Mouse (Mus musculus) limb, embryonic 10.5 days (tissue): Measurements from ENCODE around the gene Msantd3. TPM values are rescaled to one million over a fixed set of nuclear protein-coding genes. Genes with fewer than 3 reads are reported as not detected.
A peak's percentile ranks its signal among the peaks of the same experiment; 100 is the strongest.

Experiments used
- DNase-seq: peaks from one replicate; pipeline ENCODE4 v3.0.0-alpha.2; 2017; ENCODE audit warnings: low spot score
- H3K27ac ChIP-seq: fragments of 300-500 bp; sonication (generic); 2 replicates; pipeline ENCODE4 v1.5.1; 2016; ENCODE audit warnings: mild to moderate bottlenecking
- H3K27me3 ChIP-seq: fragments of 300-500 bp; sonication (generic); 2 replicates; pipeline ENCODE4 v1.6.1; 2016; ENCODE audit warnings: low read depth, mild to moderate bottlenecking; ENCODE audit not compliant: poor library complexity, severe bottlenecking
- H3K36me3 ChIP-seq: fragments of 300-500 bp; sonication (generic); 2 replicates; pipeline ENCODE4 v1.6.1; 2016; ENCODE audit warnings: mild to moderate bottlenecking, moderate library complexity
- H3K4me1 ChIP-seq: fragments of 300-500 bp; sonication (generic); 2 replicates; pipeline ENCODE4 v1.6.1; 2016
- H3K4me3 ChIP-seq: fragments of 300-500 bp; sonication (generic); 2 replicates; pipeline ENCODE4 v1.5.1; 2016; ENCODE audit warnings: mild to moderate bottlenecking, moderate library complexity
- H3K9me3 ChIP-seq: fragments of 300-500 bp; sonication (generic); replicated peaks from 2 replicates; pipeline ENCODE4 v1.6.1; 2016; ENCODE audit warnings: mild to moderate bottlenecking
- WGBS: fragments of 180-500 bp; shearing (Covaris S2); methylation state at CpG from one replicate; pipeline ENCODE4 v1.1.7; 2016; 5-methylcytosine and 5-hydroxymethylcytosine counted together
- polyA plus RNA-seq: library from polyadenylated mRNA; unstranded; fragments of >200 nt; fragmentation: Nextera tagmentation; extraction: Ambion mirVana; gene quantifications from 2 replicates; pipeline ENCODE4 v1.2.1, GENCODE M21; 2016

Msantd3 gene
- polyA plus RNA-seq, 1 experiment from 2014 or later = 40.8 TPM

DNA sequence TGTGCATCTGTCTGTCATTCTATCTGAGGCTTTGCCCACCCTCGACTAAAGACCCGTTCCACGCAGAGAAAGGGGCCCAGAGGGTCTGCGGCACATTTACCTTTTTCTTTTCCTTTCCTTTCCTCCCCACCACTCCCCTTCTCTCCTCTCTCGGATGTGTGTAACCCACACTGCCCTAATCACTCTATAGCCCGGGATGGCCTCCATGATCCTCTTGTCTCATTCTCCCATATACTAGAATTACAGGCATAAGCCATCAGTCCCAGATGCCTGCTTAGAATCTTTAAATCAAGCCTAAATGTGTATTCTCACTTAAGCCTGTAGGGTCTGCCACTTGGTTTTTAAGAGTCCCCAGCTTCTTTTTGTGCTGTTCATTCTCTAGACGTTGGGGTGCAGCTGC is 36.6 kb downstream of the Msantd3 start:
- Histone ChIP-seq H3K9me3 (no peaks in the 10 kb centered on the region), H3K36me3 (no peaks in the 10 kb centered on the region), H3K4me1 (peaks cover 4% of the 10 kb centered on the region), H3K4me3 (no peak overlapping the region), H3K27ac (no peak overlapping the region), H3K27me3 (0 out of 2 replicates have a peak, but pooled peaks cover 6% of the 10 kb centered on the region)
- DNase-seq = no peak
- whole genome bisulfite sequencing = 92% methylated on average over 7 of the region's 7 CpGs

GRCm38 (mm10) chr4:48577831-48578230 is 38.1 kb downstream of the Msantd3 start:
- DNase-seq = no peak
- WGBS = 93% methylated on average over 1 of the region's 1 CpGs
- Histone ChIP-seq H3K36me3 (no peaks in the 10 kb centered on the region), H3K27me3 (0 out of 2 replicates have a peak, but pooled peaks cover 6% of the 10 kb centered on the region), H3K9me3 (no peaks in the 10 kb centered on the region), H3K4me3 (no peak overlapping the region), H3K27ac (no peak overlapping the region), H3K4me1 (peaks cover 10% of the 10 kb centered on the region)

GRCm38 (mm10) chr4:48578399-48578798 is 38.7 kb downstream of the Msantd3 start:
- Histone ChIP-seq H3K27me3 (0 out of 2 replicates have a peak, but pooled peaks cover 6% of the 10 kb centered on the region), H3K36me3 (no peaks in the 10 kb centered on the region), H3K9me3 (no peaks in the 10 kb centered on the region), H3K4me1 (peaks cover 10% of the 10 kb centered on the region), H3K27ac (no peak overlapping the region), H3K4me3 (no peak overlapping the region)
- 69% methylated on average over 4 of the region's 4 CpGs for WGBS
- DNase-seq = no peak

GRCm38 (mm10) chr4:48579475-48580110 is 39.9 kb downstream of the Msantd3 start:
- no peaks in the 10 kb centered on the region for H3K36me3 ChIP-seq
- no peak overlapping the region for H3K27ac ChIP-seq
- H3K4me3 ChIP-seq = no peak overlapping the region
- WGBS = 54% methylated on average over 6 of the region's 6 CpGs
- 0 out of 2 replicates have a peak, but pooled peaks cover 6% of the 10 kb centered on the region for H3K27me3 ChIP-seq
- peaks cover 15% of the 10 kb centered on the region for H3K4me1 ChIP-seq
- H3K9me3 ChIP-seq = no peaks in the 10 kb centered on the region
- no peak for DNase-seq

GRCm38 (mm10) chr4:48581201-48581600 is 41.5 kb downstream of the Msantd3 start:
- H3K27ac ChIP-seq = no peak overlapping the region
- H3K4me3 ChIP-seq = no peak overlapping the region
- 0 out of 2 replicates have a peak, but pooled peaks cover 6% of the 10 kb centered on the region for H3K27me3 ChIP-seq
- peaks cover 16% of the 10 kb centered on the region for H3K4me1 ChIP-seq
- 30% methylated on average over 2 of the region's 2 CpGs for WGBS
- H3K9me3 ChIP-seq = no peaks in the 10 kb centered on the region
- no peak for DNase-seq
- H3K36me3 ChIP-seq = no peaks in the 10 kb centered on the region

DNA sequence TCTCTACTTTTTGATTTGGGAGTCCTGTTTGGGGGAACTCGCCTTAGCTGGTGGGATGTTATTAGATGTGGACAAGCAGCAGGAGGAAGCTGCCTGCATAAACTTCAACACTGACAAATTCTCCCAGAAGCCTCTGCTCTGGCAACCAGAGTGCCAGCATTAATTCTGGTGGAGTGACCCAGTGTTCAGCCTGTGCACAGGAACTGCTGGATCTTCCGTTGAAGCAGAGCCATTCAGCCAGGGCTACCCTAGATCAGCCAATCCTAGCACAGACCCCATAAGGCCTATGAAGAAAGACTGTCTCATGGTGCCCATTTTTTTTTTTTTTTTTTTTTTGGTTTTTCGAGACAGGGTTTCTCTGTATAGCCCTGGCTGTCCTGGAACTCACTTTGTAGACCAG is 42.3 kb downstream of the Msantd3 start:
- no peaks in the 10 kb centered on the region for H3K9me3 ChIP-seq
- H3K36me3 ChIP-seq = no peaks in the 10 kb centered on the region; the same call in 1 of the 2 replicates
- H3K27ac ChIP-seq = no peak overlapping the region
- H3K4me1 ChIP-seq = peaks cover 22% of the 10 kb centered on the region
- no peak overlapping the region for H3K4me3 ChIP-seq
- H3K27me3 ChIP-seq = 0 out of 2 replicates have a peak, but pooled peaks cover 6% of the 10 kb centered on the region
- DNase-seq = no peak
- 79% methylated on average over 2 of the region's 3 CpGs for WGBS

GRCm38 (mm10) chr4:48582941-48583340 is 43.2 kb downstream of the Msantd3 start:
- Histone ChIP-seq H3K27me3 (0 out of 2 replicates have a peak, but pooled peaks cover 6% of the 10 kb centered on the region), H3K4me3 (no peak overlapping the region), H3K4me1 (peaks cover 22% of the 10 kb centered on the region), H3K36me3 (peaks cover 7% of the 10 kb centered on the region), H3K27ac (no peak overlapping the region), H3K9me3 (no peaks in the 10 kb centered on the region)
- WGBS = 90% methylated on average over 2 of the region's 2 CpGs
- no peak for DNase-seq

- Histone ChIP-seq H3K4me1 (peaks cover 22% of the 10 kb centered on the region), H3K4me3 (peak within 1 kb of the TSS; percentile 91), H3K27ac (peak within 1 kb of the TSS; percentile 99), H3K27me3 (no peaks in the 10 kb centered on the region), H3K9me3 (no peaks in the 10 kb centered on the region), H3K36me3 (peaks cover 18% of the 10 kb centered on the region)
- DNase-seq = no peak
- WGBS = 1% methylated on average over 58 of the region's 64 CpGs
Observed at GRCm38 (mm10) chr4:48584421-48585240, 44.9 kb downstream of the Msantd3 start, which contains the start of gene Tmeff1. Gene Tmeff1 (plus strand): TSS chr4:48585174.

DNA sequence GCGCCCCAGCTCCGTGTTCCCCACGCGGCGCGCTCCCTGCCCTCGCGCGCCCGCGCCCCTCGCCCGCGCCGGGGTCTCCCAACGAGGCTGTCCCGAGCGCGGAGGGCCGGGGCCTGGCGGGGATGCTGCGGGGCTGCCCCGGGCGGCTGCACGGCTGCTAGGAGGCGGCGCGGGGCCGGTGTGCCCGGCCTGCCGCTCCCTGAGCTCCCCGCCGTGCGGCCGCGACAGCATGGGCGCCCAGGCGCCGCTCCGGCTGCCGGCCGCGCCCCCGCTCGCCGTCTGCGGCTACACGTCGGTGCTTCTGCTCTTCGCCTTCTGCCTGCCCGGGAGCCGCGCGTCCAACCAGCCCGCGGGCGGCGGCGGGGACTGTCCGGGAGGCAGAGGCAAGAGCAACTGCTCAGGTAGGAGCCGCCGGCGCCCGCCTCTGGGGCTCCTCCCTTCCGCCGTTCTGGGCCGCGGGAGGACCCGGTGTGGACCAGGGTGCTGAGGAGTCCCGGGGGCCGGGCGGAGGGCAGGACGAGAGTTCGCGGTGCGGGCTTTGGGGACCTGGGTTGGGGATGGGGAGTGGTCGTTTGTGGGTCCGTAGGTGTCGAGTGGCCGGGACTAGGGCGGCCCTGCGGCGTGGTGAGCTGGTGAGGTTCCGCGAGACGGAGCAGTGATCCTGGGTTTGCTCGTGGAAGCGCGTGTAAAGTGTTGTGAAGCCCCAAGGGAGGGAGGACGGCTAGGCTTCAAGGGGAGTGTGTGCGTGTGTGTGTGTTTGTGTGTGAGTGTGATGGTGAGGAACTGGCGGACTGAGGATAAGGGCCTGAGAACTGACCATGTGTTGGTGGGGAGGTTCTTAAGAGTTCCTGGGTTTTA is 45.7 kb downstream of the Msantd3 start:
- no peaks in the 10 kb centered on the region for H3K9me3 ChIP-seq
- peak; percentile 84 for DNase-seq
- H3K27ac ChIP-seq = peak overlapping the region; percentile 99
- peaks cover 26% of the 10 kb centered on the region for H3K36me3 ChIP-seq
- H3K27me3 ChIP-seq = no peaks in the 10 kb centered on the region
- peaks cover 22% of the 10 kb centered on the region for H3K4me1 ChIP-seq
- peak overlapping the region; percentile 91 for H3K4me3 ChIP-seq
- WGBS = under 1% methylated on average over 92 of the region's 92 CpGs

GRCm38 (mm10) chr4:48586099-48586821 is 46.5 kb downstream of the Msantd3 start:
- peak overlapping the region; percentile 91 for H3K4me3 ChIP-seq
- no peaks in the 10 kb centered on the region for H3K27me3 ChIP-seq
- WGBS = under 1% methylated on average over 12 of the region's 12 CpGs
- peaks cover 19% of the 10 kb centered on the region for H3K4me1 ChIP-seq
- no peaks in the 10 kb centered on the region for H3K9me3 ChIP-seq
- peak; percentile 81 for DNase-seq
- H3K27ac ChIP-seq = peak overlapping the region; percentile 99
- H3K36me3 ChIP-seq = peaks cover 26% of the 10 kb centered on the region

DNA sequence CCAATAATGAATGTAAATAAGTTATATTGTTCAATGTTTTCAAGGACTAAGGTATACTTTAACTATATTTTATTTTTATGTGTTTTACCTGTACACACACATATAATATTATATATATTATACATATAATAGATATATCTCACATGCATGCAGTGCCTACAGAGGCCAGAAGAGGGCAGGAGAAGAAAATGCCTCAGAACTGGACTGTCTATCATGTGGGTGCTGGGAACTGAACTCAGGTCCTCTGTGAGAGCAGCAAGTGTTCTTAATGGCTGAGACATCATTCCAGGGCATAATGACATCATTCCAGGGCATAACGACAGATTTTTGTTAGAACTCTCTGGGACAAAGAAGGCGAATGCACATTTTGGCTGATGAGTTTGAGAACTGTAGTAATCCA is 47.8 kb downstream of the Msantd3 start:
- H3K27ac ChIP-seq = no peak overlapping the region
- no peak overlapping the region for H3K4me3 ChIP-seq
- H3K4me1 ChIP-seq = peaks cover 12% of the 10 kb centered on the region
- WGBS = 99% methylated on average over 2 of the region's 2 CpGs
- H3K9me3 ChIP-seq = no peaks in the 10 kb centered on the region
- H3K36me3 ChIP-seq = peaks cover 33% of the 10 kb centered on the region
- no peak for DNase-seq
- no peaks in the 10 kb centered on the region for H3K27me3 ChIP-seq

DNA sequence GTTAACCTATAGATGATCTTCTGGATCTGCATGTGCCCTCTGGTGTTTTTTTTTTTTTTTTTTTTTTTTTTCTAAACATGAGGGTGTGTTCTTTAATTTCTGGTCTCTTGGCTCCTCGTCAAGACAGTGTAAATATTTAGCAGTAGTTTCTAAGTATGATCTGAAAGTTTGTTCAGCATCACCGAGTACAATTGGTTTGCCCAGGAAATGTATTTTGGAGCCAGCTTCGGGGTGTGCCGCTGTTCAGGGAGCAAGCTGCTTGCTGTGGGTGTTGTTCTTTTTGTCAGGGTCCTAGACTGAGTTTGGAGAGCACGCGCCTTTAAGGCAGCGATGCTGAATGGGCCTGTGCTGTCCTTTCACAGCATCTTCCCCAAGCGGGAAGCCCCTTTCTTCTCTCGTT is 48.8 kb downstream of the Msantd3 start:
- H3K27me3 ChIP-seq = no peaks in the 10 kb centered on the region
- peaks cover 12% of the 10 kb centered on the region for H3K4me1 ChIP-seq
- WGBS = 92% methylated on average over 9 of the region's 9 CpGs
- peaks cover 36% of the 10 kb centered on the region for H3K36me3 ChIP-seq
- no peak overlapping the region for H3K27ac ChIP-seq
- no peak overlapping the region for H3K4me3 ChIP-seq
- H3K9me3 ChIP-seq = no peaks in the 10 kb centered on the region
- no peak for DNase-seq
